Comparison of ENCODE assay signal across 21 mouse cellular contexts in the genomic region with DNA sequence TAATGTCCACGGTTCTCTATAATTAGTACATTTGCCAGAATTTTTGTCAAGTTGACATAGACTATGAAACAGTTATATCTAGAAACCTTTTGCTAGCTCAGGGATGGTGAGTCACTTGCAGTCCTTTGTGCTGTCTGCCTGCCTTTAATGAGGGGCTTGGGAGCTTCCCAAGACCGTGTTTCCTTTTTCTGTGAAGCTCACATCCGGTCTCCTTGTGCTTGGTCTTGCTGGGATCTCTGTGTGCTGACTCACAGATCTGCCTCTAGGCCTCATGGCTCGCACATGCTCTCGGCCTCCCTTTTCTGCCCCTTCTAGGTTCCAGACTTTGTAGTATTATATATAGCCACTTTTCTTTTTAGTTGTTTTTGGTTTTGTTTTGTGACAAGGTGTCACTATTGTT. TPM values are rescaled to one million over a fixed set of nuclear protein-coding genes. Genes with fewer than 3 reads are reported as not detected.
DNase-seq lines count a peak whose midpoint lies in the region; TF ChIP-seq lines count a peak whose summit lies in the region.
"Had no signal": no experiment of that assay in that cellular context is flagged by ENCODE, and none has a peak within 500 bp of the region (broad histone marks: within the 10 kb centered on the region; RNA-seq: fewer than 3 reads in every experiment).

No protein-coding gene starts in this region.

- no peaks in the 10 kb centered on the region for H3K9me3 ChIP-seq in heart, embryonic 10.5 days
- H3K9me3 ChIP-seq: limb, embryonic 10.5 days had no signal

- peaks cover 53% of the 10 kb centered on the region for H3K36me3 ChIP-seq in heart, embryonic 10.5 days
- peaks cover 19% of the 10 kb centered on the region for H3K36me3 ChIP-seq in small intestine, adult 2 months (ENCODE audit: control insufficient read depth, insufficient read depth, low read length)

- intact Hi-C loops in heart, postnatal 10 days (cut with DNase I), result no loop called here

- no peak for TF ChIP-seq POLR2A in small intestine, adult 2 months (IDR thresholded peaks at IDR 0.05; ENCODE audit: low read depth, low read length)

- H3K27me3 ChIP-seq in heart, embryonic 10.5 days (ENCODE audit: insufficient read depth, poor library complexity, severe bottlenecking), result no peaks in the 10 kb centered on the region
- H3K27me3 ChIP-seq in small intestine, adult 2 months (ENCODE audit: control insufficient read depth, insufficient read depth, low read length), result no peaks in the 10 kb centered on the region

- no peak overlapping the region for H3K27ac ChIP-seq in heart, embryonic 10.5 days
- H3K27ac ChIP-seq in small intestine, adult 2 months (ENCODE audit: insufficient read depth, low read depth, low read length), result peak overlapping the region; percentile 29; the same call in 1 of the 2 replicates
- H3K27ac ChIP-seq: hindbrain, embryonic 14.5 days; limb, embryonic 10.5 days had no signal

- H3K4me3 ChIP-seq in heart, embryonic 10.5 days, result no peak overlapping the region
- no peak overlapping the region for H3K4me3 ChIP-seq in small intestine, adult 2 months (ENCODE audit: low read depth, low read length)
- H3K4me3 ChIP-seq: erythroblast, embryonic 14.5 days; limb, embryonic 10.5 days had no signal

- WGBS in heart, embryonic 10.5 days, result 69% methylated on average over 5 of the region's 5 CpGs
- 58% methylated on average over 5 of the region's 5 CpGs for WGBS in small intestine, adult 2 months

- DNase-seq in heart, adult 9 months (ENCODE audit: low spot score in 2 of 2), result peak; percentile 36 to 41
- DNase-seq in heart, embryonic 10.5 days (ENCODE audit: low spot score), result no peak
- DNase-seq in lung, postnatal 36 days, result peak; percentile 30
- no peak for DNase-seq in lung, postnatal 4 days
- DNase-seq in heart, postnatal 10 days, result peak; percentile 37 to 54
- DNase-seq in testis, postnatal 14 days (ENCODE audit: low spot score), result no peak
- DNase-seq in cerebellum, postnatal 14 days, result no peak
- DNase-seq: cerebellum, adult 11-12 months; embryo, embryonic 11 days; lung, embryonic 14.5 days; right cerebral cortex, adult 18-20 months; thymus, adult 18-20 months had no signal

- TF ChIP-seq CTCF in small intestine, adult 2 months (IDR thresholded peaks at IDR 0.05; ENCODE audit: extremely low read depth, insufficient read length, insufficient replicate concordance, low read depth, low read length), result no peak

- no peaks in the 10 kb centered on the region for H3K4me1 ChIP-seq in heart, embryonic 10.5 days
- peaks cover 12% of the 10 kb centered on the region; the same call in 1 of the 2 replicates for H3K4me1 ChIP-seq in small intestine, adult 2 months (ENCODE audit: control insufficient read depth, insufficient read depth, insufficient read length, low read length)
- H3K4me1 ChIP-seq: limb, embryonic 10.5 days had no signal

RNA-seq across cellular contexts. Expression of gene Smlr1, which starts 15.6 kb away (rescaled TPM):
- polyA plus RNA-seq in heart, embryonic 10.5 days (2016; fragmentation: Nextera tagmentation; extraction: Ambion mirVana), result not detected in 2 replicates
- total RNA-seq in heart, postnatal 10 days (2021), result not detected
- 27.1 and 58.7 TPM in 2 replicates for polyA plus RNA-seq in small intestine, adult 2 months (2012; rRNA removed)
- total RNA-seq: granulocyte monocyte progenitor cell, adult 5-6 weeks; megakaryocyte-erythroid progenitor cell, adult 5-6 weeks; MEL had no signal
- polyA plus RNA-seq: activated CD4-positive, CD25-positive, alpha-beta regulatory T cell, adult 4 months; erythroblast, embryonic 14.5 days; hindbrain, embryonic 14.5 days; limb, embryonic 10.5 days; lung, embryonic 14.5 days; neural tube, embryonic 14.5 days had no signal

Comparison
In these comparisons a context has a peak if more than half of its experiments do, and no peak if none do; other contexts are left out.
1. DNase-seq: peak in heart, adult 9 months (2 of 2), lung, postnatal 36 days (single experiment) and heart, postnatal 10 days (2 of 2); none in heart, embryonic 10.5 days (single experiment), lung, postnatal 4 days (0 of 2), testis, postnatal 14 days (single experiment) and cerebellum, postnatal 14 days (0 of 2).
2. RNA of gene Smlr1, which starts 15.6 kb away (polyA plus RNA-seq): 27.1 to 58.7 TPM in small intestine, adult 2 months; not detected in heart, embryonic 10.5 days; every median in the first group is over 10 times any median in the second.